8 mouse cellular contexts compared by ENCODE assay signal in the genomic region with DNA sequence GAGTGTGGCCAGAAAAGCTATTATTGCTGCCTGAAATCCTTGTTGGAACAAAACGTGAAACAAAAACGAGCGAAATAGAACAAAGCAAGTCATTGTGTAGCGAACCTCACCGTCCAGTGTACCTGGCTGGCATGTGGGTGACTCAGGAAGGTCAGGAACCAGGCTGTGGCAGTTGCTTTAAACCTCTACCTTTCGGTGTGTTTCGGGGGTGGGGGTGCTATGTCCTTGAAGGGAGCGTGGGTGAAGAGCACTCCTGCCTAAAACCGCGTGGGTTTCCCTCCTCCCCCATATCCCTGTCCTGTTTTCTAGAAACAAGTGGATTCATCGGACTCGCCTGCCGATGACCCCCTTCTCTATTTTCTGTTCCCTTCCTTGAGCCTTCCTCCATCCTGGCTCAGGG.
DNase-seq lines count a peak whose midpoint lies in the region; ATAC-seq and TF ChIP-seq lines count a peak whose summit lies in the region.

No protein-coding gene starts in this region.

- no peak overlapping the region for H3K9ac ChIP-seq in stomach, embryonic 14.5 days (replicated peaks; ENCODE audit: low read depth, low read length)

- TF ChIP-seq CTCF in lung, adult 2 months (IDR thresholded peaks at IDR 0.05; ENCODE audit: insufficient read depth, low read length), result no peak

- WGBS in lung, adult 2 months, result 35% methylated on average over 13 of the region's 13 CpGs
- WGBS in stomach, embryonic 14.5 days, result 68% methylated on average over 13 of the region's 13 CpGs

- TF ChIP-seq POLR2A in lung, adult 2 months (IDR thresholded peaks at IDR 0.05; ENCODE audit: borderline replicate concordance, extremely low read depth, low read depth, low read length), result 0 out of 2 replicates have a peak, but pooled peaks have one; percentile 7

- H3K27ac ChIP-seq in stomach, embryonic 14.5 days (ENCODE audit: low read length), result peak overlapping the region; percentile 84; the same call in 1 of the 2 replicates

- H3K4me3 ChIP-seq in lung, adult 2 months (replicated peaks; ENCODE audit: extremely low read depth, low read depth, low read length), result peak overlapping the region; percentile 2
- H3K4me3 ChIP-seq in stomach, embryonic 14.5 days (ENCODE audit: low read depth, low read length), result no peak overlapping the region

- H3K36me3 ChIP-seq in stomach, embryonic 14.5 days (ENCODE audit: control insufficient read depth, insufficient read depth, low read length), result no peaks in the 10 kb centered on the region

- peaks cover 16% of the 10 kb centered on the region for H3K4me1 ChIP-seq in lung, adult 2 months (ENCODE audit: control insufficient read depth, insufficient read depth, low read length)
- peaks cover 23% of the 10 kb centered on the region for H3K4me1 ChIP-seq in stomach, embryonic 14.5 days (ENCODE audit: control insufficient read depth, insufficient read depth, low read length)

- no peaks in the 10 kb centered on the region for H3K9me3 ChIP-seq in stomach, embryonic 14.5 days (ENCODE audit: control insufficient read depth, low read depth, low read length)

- 0 out of 2 replicates have a peak, but pooled peaks have one; percentile 1 for ATAC-seq in frontal cortex, adult (ENCODE audit: low TSS enrichment)
- ATAC-seq in granulocyte monocyte progenitor cell, adult 5-6 weeks (replicated peaks; ENCODE audit: poor library complexity, severe bottlenecking), result 0 out of 2 replicates have a peak, but pooled peaks have one; percentile 7
- no peak for ATAC-seq in stomach, embryonic 14.5 days (ENCODE audit: insufficient number of reproducible peaks, insufficient read depth, low FRiP score, low read depth)

- peak overlapping the region; percentile 22; the same call in 1 of the 2 replicates for H3K4me2 ChIP-seq in stomach, embryonic 14.5 days (replicated peaks; ENCODE audit: low read depth, low read length)

- DNase-seq in frontal cortex, postnatal 14 days (ENCODE audit: low spot score in 2 of 2), result no peak
- DNase-seq in lung, adult 2 months, result peak; percentile 39
- DNase-seq in lung, postnatal 10 days, result no peak
- no peak for DNase-seq in ovary, adult 18-20 months (ENCODE audit: low spot score)
- no peak for DNase-seq in embryo, embryonic 10 days (ENCODE audit: low spot score)

- H3K27me3 ChIP-seq in stomach, embryonic 14.5 days (ENCODE audit: control insufficient read depth, insufficient read depth, low read length), result no peaks in the 10 kb centered on the region
